Mouse (Mus musculus): ENCODE measurements around the gene Efcab1. TPM values are rescaled to one million over a fixed set of nuclear protein-coding genes. Genes with fewer than 3 reads are reported as not detected.

Efcab1 gene
- polyA plus RNA-seq, 1 experiment = not detected

DNA sequence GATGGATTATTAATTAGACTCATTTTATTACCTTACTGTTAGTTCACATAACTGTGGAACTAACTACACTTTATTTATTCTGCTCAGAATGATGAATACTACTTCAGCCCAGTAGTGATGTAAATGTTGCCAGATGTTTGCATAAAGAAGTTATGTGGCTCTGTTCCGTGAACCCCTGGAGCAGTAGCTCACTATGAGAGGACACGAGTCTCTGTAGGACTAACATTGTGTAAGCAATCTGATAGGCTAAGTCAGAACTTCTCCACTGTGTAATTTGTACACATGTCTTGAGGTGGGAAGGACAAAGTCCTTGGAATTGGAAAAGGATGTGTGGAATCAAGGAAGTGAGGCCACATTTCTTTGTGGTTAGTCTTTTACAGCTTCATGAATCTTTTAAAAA is 45.5 kb downstream of the Efcab1 start:
- 87% methylated on average over 2 of the region's 2 CpGs for WGBS
- no peaks in the 10 kb centered on the region for H3K36me3 ChIP-seq (ENCODE audit: control insufficient read depth, insufficient read depth, low read length)
- TF ChIP-seq CTCF (IDR thresholded peaks at IDR 0.05; ENCODE audit: extremely low read depth, insufficient read depth, insufficient read length, insufficient replicate concordance) (no peak), POLR2A (IDR thresholded peaks at IDR 0.05; ENCODE audit: low read depth, low read length) (no peak)

DNA sequence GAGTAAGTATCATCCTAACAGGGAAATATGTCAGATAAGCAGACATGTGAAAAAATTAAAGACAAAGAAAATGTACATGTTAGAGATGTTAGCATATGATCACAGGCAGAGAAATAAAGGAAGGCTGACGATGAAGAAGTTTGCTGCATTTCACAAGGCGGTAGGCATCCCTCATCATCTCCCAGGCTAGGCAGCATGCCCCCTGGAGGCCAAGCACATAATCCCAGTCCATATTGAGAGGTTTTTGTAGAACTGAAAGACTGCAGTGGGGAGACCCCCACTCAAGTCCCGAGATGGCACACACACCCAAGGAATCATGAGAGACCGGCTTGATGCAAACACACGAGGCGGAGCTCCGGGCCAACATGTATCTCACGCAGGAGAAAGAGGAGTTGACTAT is 53.3 kb downstream of the Efcab1 start:
- WGBS = 89% methylated on average over 8 of the region's 8 CpGs
- H3K27ac ChIP-seq (ENCODE audit: insufficient read depth, low read length) = no peak overlapping the region
- H3K27me3 ChIP-seq (ENCODE audit: control insufficient read depth, insufficient read depth, low read length) = no peaks in the 10 kb centered on the region
- no peaks in the 10 kb centered on the region for H3K4me1 ChIP-seq (ENCODE audit: control insufficient read depth, insufficient read depth, insufficient read length)
- no peaks in the 10 kb centered on the region for H3K36me3 ChIP-seq (ENCODE audit: control insufficient read depth, insufficient read depth, low read length)
- TF ChIP-seq CTCF (IDR thresholded peaks at IDR 0.05; ENCODE audit: extremely low read depth, insufficient read depth, insufficient read length, insufficient replicate concordance) (no peak), POLR2A (IDR thresholded peaks at IDR 0.05; ENCODE audit: low read depth, low read length) (no peak)
- H3K4me3 ChIP-seq (ENCODE audit: extremely low read depth, insufficient read depth, insufficient read length) = no peak overlapping the region
- no peak for DNase-seq (ENCODE audit: low read depth in 1 of 2, low spot score in 2 of 2)

More for the DNA sequence above, 45.5 kb downstream of the Efcab1 start:
- DNase-seq (ENCODE audit: low read depth in 1 of 2, low spot score in 2 of 2) = no peak
- Histone ChIP-seq H3K4me1 (ENCODE audit: control insufficient read depth, insufficient read depth, insufficient read length) (no peaks in the 10 kb centered on the region), H3K27me3 (ENCODE audit: control insufficient read depth, insufficient read depth, low read length) (no peaks in the 10 kb centered on the region), H3K27ac (ENCODE audit: insufficient read depth, low read length) (no peak overlapping the region), H3K4me3 (ENCODE audit: extremely low read depth, insufficient read depth, insufficient read length) (no peak overlapping the region)

DNA sequence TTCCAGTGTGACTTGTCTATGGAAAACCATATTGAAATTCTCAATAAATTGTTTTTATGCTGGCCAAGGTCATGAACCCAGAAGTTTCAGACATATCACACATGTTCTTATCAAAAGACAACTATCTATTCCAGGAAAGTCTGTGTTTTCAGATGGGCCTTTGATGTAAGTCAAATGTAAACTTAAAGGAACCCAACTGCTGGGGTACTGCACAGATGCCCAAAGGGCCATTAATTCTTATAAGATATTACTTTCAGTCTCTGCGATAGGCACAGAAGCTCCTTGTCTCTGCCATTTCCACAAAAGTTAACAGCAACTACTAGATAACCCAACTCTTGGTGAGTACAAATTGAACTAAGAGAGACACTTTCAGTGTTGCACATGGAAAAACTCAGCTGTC is 67.3 kb downstream of the Efcab1 start:
- WGBS = 98% methylated on average over 1 of the region's 1 CpGs
- H3K27ac ChIP-seq (ENCODE audit: insufficient read depth, low read length) = no peak overlapping the region
- TF ChIP-seq CTCF (IDR thresholded peaks at IDR 0.05; ENCODE audit: extremely low read depth, insufficient read depth, insufficient read length, insufficient replicate concordance) = no peak
- TF ChIP-seq POLR2A (IDR thresholded peaks at IDR 0.05; ENCODE audit: low read depth, low read length) = no peak
- no peaks in the 10 kb centered on the region for H3K27me3 ChIP-seq (ENCODE audit: control insufficient read depth, insufficient read depth, low read length)
- no peak for DNase-seq (ENCODE audit: low read depth in 1 of 2, low spot score in 2 of 2)
- H3K36me3 ChIP-seq (ENCODE audit: control insufficient read depth, insufficient read depth, low read length) = no peaks in the 10 kb centered on the region
- no peak overlapping the region for H3K4me3 ChIP-seq (ENCODE audit: extremely low read depth, insufficient read depth, insufficient read length)
- no peaks in the 10 kb centered on the region for H3K4me1 ChIP-seq (ENCODE audit: control insufficient read depth, insufficient read depth, insufficient read length)

DNA sequence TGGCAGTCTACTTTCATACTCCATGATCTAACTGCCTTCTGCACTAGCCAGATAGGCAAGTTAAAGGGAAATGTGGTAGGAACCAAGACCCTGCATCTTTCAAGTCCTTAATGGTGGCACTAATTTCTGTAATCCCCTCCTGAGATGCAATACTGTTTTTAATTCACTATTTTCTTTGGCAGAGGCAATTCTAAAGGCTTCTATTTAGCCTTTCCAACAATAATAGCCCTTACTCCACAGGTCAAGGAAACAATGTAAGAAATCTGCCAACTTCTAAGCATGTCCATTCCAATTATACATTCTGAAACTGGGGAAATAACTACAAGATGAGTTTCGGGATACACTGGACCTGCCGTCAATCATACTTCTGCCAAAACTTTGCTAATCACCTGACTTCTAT is 72.8 kb downstream of the Efcab1 start:
- DNase-seq (ENCODE audit: low read depth in 1 of 2, low spot score in 2 of 2) = no peak
- Histone ChIP-seq H3K27me3 (ENCODE audit: control insufficient read depth, insufficient read depth, low read length) (no peaks in the 10 kb centered on the region), H3K36me3 (ENCODE audit: control insufficient read depth, insufficient read depth, low read length) (no peaks in the 10 kb centered on the region), H3K27ac (ENCODE audit: insufficient read depth, low read length) (no peak overlapping the region), H3K4me1 (ENCODE audit: control insufficient read depth, insufficient read depth, insufficient read length) (no peaks in the 10 kb centered on the region), H3K4me3 (ENCODE audit: extremely low read depth, insufficient read depth, insufficient read length) (no peak overlapping the region)
- WGBS = 78% methylated on average over 2 of the region's 2 CpGs
- TF ChIP-seq CTCF (IDR thresholded peaks at IDR 0.05; ENCODE audit: extremely low read depth, insufficient read depth, insufficient read length, insufficient replicate concordance) = no peak

DNA sequence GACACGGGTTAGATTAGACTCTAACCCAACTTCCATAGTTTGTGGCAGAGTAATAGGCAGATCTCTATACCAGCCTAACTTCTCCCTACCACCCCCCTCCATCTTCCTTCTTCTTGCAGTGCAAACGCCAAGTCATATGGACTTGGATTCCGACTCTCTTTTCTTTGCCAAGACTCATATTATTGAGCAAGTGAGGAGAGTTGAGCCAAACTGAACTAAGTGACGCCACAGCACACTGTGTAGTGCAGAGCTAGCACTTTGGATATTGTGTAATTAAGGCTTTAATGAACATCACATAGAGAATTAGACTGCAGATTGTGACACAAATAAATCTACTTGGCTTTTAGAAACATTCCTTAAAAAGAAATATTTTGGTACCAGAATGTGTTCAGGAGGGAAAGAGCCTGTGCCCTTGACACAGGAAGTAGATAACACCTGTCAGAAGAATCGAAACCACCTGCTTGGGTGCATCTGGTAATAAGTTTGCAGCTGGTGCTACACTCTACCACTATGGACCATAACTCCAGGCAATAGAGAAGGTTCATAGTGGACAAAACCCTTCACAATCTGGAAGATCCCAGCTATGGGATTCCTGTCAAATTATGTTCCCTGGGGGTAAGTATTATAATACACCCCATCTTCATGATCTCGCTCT is 83.3 kb downstream of the Efcab1 start:
- DNase-seq (ENCODE audit: low read depth in 1 of 2, low spot score in 2 of 2) = no peak
- WGBS = 71% methylated on average over 6 of the region's 6 CpGs

DNA sequence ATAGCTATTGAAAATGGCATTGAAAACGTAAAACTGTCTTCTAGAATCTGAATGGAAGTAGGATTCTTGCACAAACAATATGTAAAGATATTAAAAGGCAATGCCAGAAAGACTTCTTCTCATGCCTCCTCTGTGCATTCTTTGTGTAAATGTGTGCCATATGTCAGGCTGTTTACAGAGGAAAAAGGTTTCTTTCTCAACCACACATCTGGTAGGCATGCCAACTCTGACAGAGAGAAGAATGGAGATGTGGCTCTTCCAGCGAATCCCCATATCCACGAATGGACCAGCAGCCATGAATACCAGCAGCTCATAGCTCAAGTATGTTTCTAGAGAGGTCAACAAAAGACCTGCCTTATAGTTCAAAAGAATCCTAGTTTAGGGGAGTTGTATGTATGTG is 84.6 kb downstream of the Efcab1 start:
- H3K4me3 ChIP-seq (ENCODE audit: extremely low read depth, insufficient read depth, insufficient read length) = no peak overlapping the region
- no peak overlapping the region for H3K27ac ChIP-seq (ENCODE audit: insufficient read depth, low read length)
- no peak for DNase-seq (ENCODE audit: low read depth in 1 of 2, low spot score in 2 of 2)
- no peaks in the 10 kb centered on the region for H3K27me3 ChIP-seq (ENCODE audit: control insufficient read depth, insufficient read depth, low read length)
- no peak for TF ChIP-seq CTCF (IDR thresholded peaks at IDR 0.05; ENCODE audit: extremely low read depth, insufficient read depth, insufficient read length, insufficient replicate concordance)
- no peak for TF ChIP-seq POLR2A (IDR thresholded peaks at IDR 0.05; ENCODE audit: low read depth, low read length)
- WGBS = 70% methylated on average over 3 of the region's 3 CpGs
- H3K4me1 ChIP-seq (ENCODE audit: control insufficient read depth, insufficient read depth, insufficient read length) = no peaks in the 10 kb centered on the region
- no peaks in the 10 kb centered on the region for H3K36me3 ChIP-seq (ENCODE audit: control insufficient read depth, insufficient read depth, low read length)

More for the DNA sequence above, 83.3 kb downstream of the Efcab1 start:
- Histone ChIP-seq H3K36me3 (ENCODE audit: control insufficient read depth, insufficient read depth, low read length) (no peaks in the 10 kb centered on the region), H3K27me3 (ENCODE audit: control insufficient read depth, insufficient read depth, low read length) (no peaks in the 10 kb centered on the region), H3K4me1 (ENCODE audit: control insufficient read depth, insufficient read depth, insufficient read length) (no peaks in the 10 kb centered on the region), H3K4me3 (ENCODE audit: extremely low read depth, insufficient read depth, insufficient read length) (no peak overlapping the region), H3K27ac (ENCODE audit: insufficient read depth, low read length) (no peak overlapping the region)
- no peak for TF ChIP-seq POLR2A (IDR thresholded peaks at IDR 0.05; ENCODE audit: low read depth, low read length)
- TF ChIP-seq CTCF (IDR thresholded peaks at IDR 0.05; ENCODE audit: extremely low read depth, insufficient read depth, insufficient read length, insufficient replicate concordance) = no peak

DNA sequence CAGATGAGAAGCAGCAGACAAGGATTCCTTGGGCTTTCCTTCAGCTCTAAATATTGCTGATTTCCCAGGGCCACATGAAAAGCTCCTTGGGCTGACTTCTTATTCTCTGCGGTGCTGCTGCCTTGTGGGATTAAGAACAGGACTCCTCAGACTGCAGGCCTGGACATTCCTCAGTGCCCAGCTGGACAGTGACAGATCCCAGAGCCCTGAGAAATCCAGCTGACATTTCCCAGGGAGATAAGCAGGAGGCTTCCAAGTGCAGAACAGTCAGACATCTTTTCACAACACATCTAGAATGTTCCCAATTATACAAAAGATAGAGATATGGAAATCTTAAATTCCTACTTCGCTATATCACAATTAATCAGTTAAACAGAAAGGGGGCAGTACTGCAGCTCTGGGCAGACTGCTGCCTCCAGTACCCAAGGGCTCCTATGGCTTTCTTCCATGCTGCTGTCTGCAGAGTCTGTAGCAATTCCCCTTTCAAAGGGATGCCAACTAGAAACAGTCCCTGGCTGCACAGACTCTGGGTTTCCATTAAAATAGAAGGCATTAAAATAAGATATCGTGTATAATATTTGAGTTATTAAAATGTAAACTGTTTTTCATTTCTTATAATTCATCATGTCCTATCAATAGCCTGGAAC is 86.2 kb downstream of the Efcab1 start:
- Histone ChIP-seq H3K4me1 (ENCODE audit: control insufficient read depth, insufficient read depth, insufficient read length) (no peaks in the 10 kb centered on the region), H3K36me3 (ENCODE audit: control insufficient read depth, insufficient read depth, low read length) (no peaks in the 10 kb centered on the region), H3K27me3 (ENCODE audit: control insufficient read depth, insufficient read depth, low read length) (no peaks in the 10 kb centered on the region), H3K4me3 (ENCODE audit: extremely low read depth, insufficient read depth, insufficient read length) (no peak overlapping the region), H3K27ac (ENCODE audit: insufficient read depth, low read length) (no peak overlapping the region)
- 67% methylated on average over 3 of the region's 3 CpGs for WGBS
- TF ChIP-seq POLR2A (IDR thresholded peaks at IDR 0.05; ENCODE audit: low read depth, low read length) (no peak), CTCF (IDR thresholded peaks at IDR 0.05; ENCODE audit: extremely low read depth, insufficient read depth, insufficient read length, insufficient replicate concordance) (no peak)
- DNase-seq (ENCODE audit: low read depth in 1 of 2, low spot score in 2 of 2) = no peak

Data from spleen, adult 2 months (tissue).